Mouse (Mus musculus) CD8-positive naive resting alpha-beta T cell, adult 2 months (primary cell): ENCODE measurements around the gene Fv1.
"Not testable (repeated sequence)": the region's sequence is repeated elsewhere in the genome, so short reads cannot be mapped to it uniquely, and the experiment has no call there.

ENCODE experiments used
- DNase-seq, 2 experiments: peaks; one replicate each; pipeline ENCODE4 v3.0.0; 2022; ENCODE audit warnings: low read depth in 2 of 2, low spot score in 2 of 2

Fv1 gene

GRCm38 (mm10) chr4:147868450-147869031 lies at the start of gene Fv1, which contains the start of gene Miip:
Gene Fv1 (plus strand): TSS chr4:147868979.
Gene Miip (minus strand): TSS chr4:147868816.
- DNase-seq, result peak; percentile 90 to 93

- not testable (repeated sequence) for DNase-seq
Measured at GRCm38 (mm10) chr4:147819659-147820058, 49.1 kb upstream of the Fv1 start.

GRCm38 (mm10) chr4:147821414-147821813 lies 47.4 kb upstream of the Fv1 start:
- DNase-seq, result not testable (repeated sequence)

GRCm38 (mm10) chr4:147824389-147824788 lies 44.4 kb upstream of the Fv1 start:
- no peak for DNase-seq

GRCm38 (mm10) chr4:147839282-147839681 lies 29.5 kb upstream of the Fv1 start:
- peak in 1 of 2 experiments; percentile 21 for DNase-seq

- no peak for DNase-seq
Measured at GRCm38 (mm10) chr4:147842871-147843270, 25.9 kb upstream of the Fv1 start.

GRCm38 (mm10) chr4:147847614-147848583 lies 20.9 kb upstream of the Fv1 start, which contains the start of gene Zfp933:
Gene Zfp933 (minus strand): TSS chr4:147848366.
- peak; percentile 53 to 78 for DNase-seq

- DNase-seq, result no peak
Measured at GRCm38 (mm10) chr4:147848584-147848991, 20.2 kb upstream of the Fv1 start.

- no peak for DNase-seq
Measured at GRCm38 (mm10) chr4:147850776-147851175, 18.0 kb upstream of the Fv1 start.

- no peak for DNase-seq
Measured at GRCm38 (mm10) chr4:147862051-147862450, 6.7 kb upstream of the Fv1 start.

- no peak for DNase-seq
Measured at GRCm38 (mm10) chr4:147865651-147866050, 3.1 kb upstream of the Fv1 start.

- no peak for DNase-seq
Measured at GRCm38 (mm10) chr4:147866056-147866455, 2.7 kb upstream of the Fv1 start.

GRCm38 (mm10) chr4:147866793-147867192 lies 2.0 kb upstream of the Fv1 start:
- DNase-seq, result not testable (repeated sequence)

- no peak for DNase-seq
Measured at GRCm38 (mm10) chr4:147867563-147868449, 973 bp upstream of the Fv1 start.

- no peak for DNase-seq
Measured at GRCm38 (mm10) chr4:147869238-147869637, 459 bp downstream of the Fv1 start.

GRCm38 (mm10) chr4:147875852-147876575 lies 7.2 kb downstream of the Fv1 start:
- DNase-seq, result no peak

GRCm38 (mm10) chr4:147878537-147878936 lies 9.8 kb downstream of the Fv1 start:
- no peak for DNase-seq

GRCm38 (mm10) chr4:147879456-147879855 lies 10.7 kb downstream of the Fv1 start:
- no peak for DNase-seq

GRCm38 (mm10) chr4:147879865-147880264 lies 11.1 kb downstream of the Fv1 start:
- no peak for DNase-seq

- DNase-seq, result no peak
Measured at GRCm38 (mm10) chr4:147881792-147882191, 13.0 kb downstream of the Fv1 start.
